Mouse (Mus musculus): Measurements from ENCODE around the gene A1cf. TPM values are rescaled to one million over a fixed set of nuclear protein-coding genes. Genes with fewer than 3 reads are reported as not detected.

A1cf gene
- polyA plus RNA-seq, 1 experiment from 2014 or later: 11.1 TPM

GRCm38 (mm10) chr19:31920357-31920756 is 51.8 kb downstream of the A1cf start:
- Histone ChIP-seq H3K9ac (ENCODE audit: low read depth, low read length) (no peak overlapping the region), H3K27ac (ENCODE audit: low read length) (no peak overlapping the region), H3K4me2 (ENCODE audit: low read depth, low read length) (no peak overlapping the region), H3K4me3 (ENCODE audit: low read depth, low read length) (no peak overlapping the region), H3K27me3 (ENCODE audit: control insufficient read depth, insufficient read depth, low read depth, low read length) (no peaks in the 10 kb centered on the region), H3K36me3 (ENCODE audit: control insufficient read depth, insufficient read depth) (no peaks in the 10 kb centered on the region), H3K9me3 (replicated peaks; ENCODE audit: control insufficient read depth, low read length) (no peaks in the 10 kb centered on the region), H3K4me1 (ENCODE audit: control insufficient read depth, low read depth, low read length) (no peaks in the 10 kb centered on the region)
- ATAC-seq (ENCODE audit: low read depth): no peak
- WGBS (ENCODE audit: insufficient replicate concordance): 75% methylated on average over 4 of the region's 4 CpGs

DNA sequence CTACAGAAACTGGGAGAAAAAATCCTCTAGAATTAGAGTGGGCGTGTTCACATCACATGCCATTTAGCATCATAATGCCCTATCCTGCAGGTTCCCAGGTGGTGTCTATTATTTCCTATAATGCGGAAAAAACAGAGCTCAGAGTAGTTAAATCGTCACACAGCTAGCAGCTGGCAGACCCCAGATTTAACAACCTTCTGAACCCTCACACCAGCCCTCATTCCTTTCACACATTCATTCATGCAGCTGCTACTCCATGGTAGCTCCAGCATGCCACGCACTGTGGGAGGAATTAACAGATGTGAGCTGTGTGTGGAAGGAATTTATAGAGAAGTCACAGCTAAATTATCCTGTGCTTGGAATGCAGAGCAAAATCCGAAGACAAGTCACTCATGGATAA is 53.3 kb downstream of the A1cf start:
- H3K9me3 ChIP-seq (replicated peaks; ENCODE audit: control insufficient read depth, low read length): no peaks in the 10 kb centered on the region
- no peak overlapping the region for H3K4me3 ChIP-seq (ENCODE audit: low read depth, low read length)
- 58% methylated on average over 5 of the region's 5 CpGs for WGBS (ENCODE audit: insufficient replicate concordance)
- H3K4me1 ChIP-seq (ENCODE audit: control insufficient read depth, low read depth, low read length): no peaks in the 10 kb centered on the region
- no peak overlapping the region for H3K27ac ChIP-seq (ENCODE audit: low read length)
- no peak overlapping the region for H3K4me2 ChIP-seq (ENCODE audit: low read depth, low read length)
- ATAC-seq (ENCODE audit: low read depth): no peak
- H3K36me3 ChIP-seq (ENCODE audit: control insufficient read depth, insufficient read depth): no peaks in the 10 kb centered on the region
- H3K9ac ChIP-seq (ENCODE audit: low read depth, low read length): no peak overlapping the region
- H3K27me3 ChIP-seq (ENCODE audit: control insufficient read depth, insufficient read depth, low read depth, low read length): no peaks in the 10 kb centered on the region

GRCm38 (mm10) chr19:31923615-31924352 is 55.2 kb downstream of the A1cf start:
- Histone ChIP-seq H3K9ac (ENCODE audit: low read depth, low read length) (no peak overlapping the region), H3K4me1 (ENCODE audit: control insufficient read depth, low read depth, low read length) (no peaks in the 10 kb centered on the region), H3K36me3 (ENCODE audit: control insufficient read depth, insufficient read depth) (no peaks in the 10 kb centered on the region), H3K27me3 (ENCODE audit: control insufficient read depth, insufficient read depth, low read depth, low read length) (no peaks in the 10 kb centered on the region), H3K9me3 (replicated peaks; ENCODE audit: control insufficient read depth, low read length) (no peaks in the 10 kb centered on the region), H3K4me3 (ENCODE audit: low read depth, low read length) (no peak overlapping the region), H3K4me2 (ENCODE audit: low read depth, low read length) (no peak overlapping the region), H3K27ac (ENCODE audit: low read length) (no peak overlapping the region)
- no peak for ATAC-seq (ENCODE audit: low read depth)
- 57% methylated on average over 6 of the region's 6 CpGs for WGBS (ENCODE audit: insufficient replicate concordance)

DNA sequence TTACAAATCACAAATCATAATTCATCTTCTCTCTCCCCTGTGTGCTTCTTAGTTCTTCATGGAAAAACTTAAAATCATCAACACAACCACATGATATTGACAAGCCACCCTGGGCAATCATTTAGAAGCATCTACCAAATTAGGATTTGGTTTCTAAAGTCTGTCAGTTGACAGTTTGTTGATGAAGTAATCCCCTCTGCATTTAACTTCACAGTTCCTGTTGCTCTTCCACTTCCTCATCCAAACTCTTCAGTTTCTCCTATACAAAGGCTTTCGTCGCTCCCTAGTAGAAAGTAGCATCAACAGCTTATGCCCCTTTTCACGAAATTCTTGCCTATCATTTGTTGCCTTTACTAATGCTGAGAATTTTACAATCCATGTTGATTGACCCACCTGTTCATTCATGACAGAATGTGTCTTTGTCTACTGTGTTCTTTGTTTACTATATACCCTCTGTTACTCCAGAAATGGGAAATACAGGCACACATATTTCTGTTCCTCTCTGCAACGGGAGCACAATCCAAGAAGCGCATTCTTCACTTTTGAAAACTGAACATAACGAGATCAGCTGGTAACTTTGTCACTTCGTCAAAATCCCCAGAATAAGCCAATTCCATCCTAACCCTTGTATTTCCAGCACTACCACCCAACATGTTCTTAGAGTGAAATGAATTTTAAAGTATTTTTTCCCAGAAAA is 82.4 kb downstream of the A1cf start:
- Histone ChIP-seq H3K4me2 (ENCODE audit: low read depth, low read length) (no peak overlapping the region), H3K4me3 (ENCODE audit: low read depth, low read length) (no peak overlapping the region), H3K9ac (ENCODE audit: low read depth, low read length) (no peak overlapping the region), H3K9me3 (replicated peaks; ENCODE audit: control insufficient read depth, low read length) (no peaks in the 10 kb centered on the region), H3K27ac (ENCODE audit: low read length) (no peak overlapping the region; the same call in 1 of the 2 replicates), H3K27me3 (ENCODE audit: control insufficient read depth, insufficient read depth, low read depth, low read length) (no peaks in the 10 kb centered on the region), H3K4me1 (ENCODE audit: control insufficient read depth, low read depth, low read length) (no peaks in the 10 kb centered on the region), H3K36me3 (ENCODE audit: control insufficient read depth, insufficient read depth) (no peaks in the 10 kb centered on the region; the same call in 1 of the 2 replicates)
- WGBS (ENCODE audit: insufficient replicate concordance): 33% methylated on average over 7 of the region's 7 CpGs
- no peak for ATAC-seq (ENCODE audit: low read depth)

GRCm38 (mm10) chr19:31953799-31954198 is 85.2 kb downstream of the A1cf start:
- H3K27ac ChIP-seq (ENCODE audit: low read length): no peak overlapping the region
- 51% methylated on average over 2 of the region's 2 CpGs for WGBS (ENCODE audit: insufficient replicate concordance)
- H3K9ac ChIP-seq (ENCODE audit: low read depth, low read length): no peak overlapping the region
- H3K4me1 ChIP-seq (ENCODE audit: control insufficient read depth, low read depth, low read length): no peaks in the 10 kb centered on the region
- H3K9me3 ChIP-seq (replicated peaks; ENCODE audit: control insufficient read depth, low read length): no peaks in the 10 kb centered on the region
- no peak overlapping the region for H3K4me3 ChIP-seq (ENCODE audit: low read depth, low read length)
- no peaks in the 10 kb centered on the region for H3K27me3 ChIP-seq (ENCODE audit: control insufficient read depth, insufficient read depth, low read depth, low read length)
- no peak overlapping the region for H3K4me2 ChIP-seq (ENCODE audit: low read depth, low read length)
- H3K36me3 ChIP-seq (ENCODE audit: control insufficient read depth, insufficient read depth): no peaks in the 10 kb centered on the region
- ATAC-seq (ENCODE audit: low read depth): no peak

DNA sequence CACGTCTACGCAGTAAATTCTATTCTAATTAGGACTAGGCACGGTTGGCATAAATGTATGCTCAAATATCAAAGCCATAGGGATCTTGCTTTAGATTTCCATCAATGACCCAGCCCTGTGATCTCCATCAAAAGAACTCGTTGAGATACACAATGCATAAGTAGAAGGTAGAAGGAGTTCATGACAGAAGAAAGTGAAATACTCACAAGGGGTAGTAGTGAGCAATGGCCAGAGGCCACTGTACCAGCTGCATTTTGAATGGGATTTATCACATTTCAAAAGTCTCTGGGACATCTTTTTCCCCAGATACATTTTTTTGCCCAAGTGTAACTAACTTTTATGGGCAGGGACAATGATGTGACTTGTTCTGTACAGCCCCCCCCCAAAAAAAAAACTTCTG is 85.7 kb downstream of the A1cf start:
- Histone ChIP-seq H3K27ac (ENCODE audit: low read length) (no peak overlapping the region), H3K4me3 (ENCODE audit: low read depth, low read length) (no peak overlapping the region), H3K4me2 (ENCODE audit: low read depth, low read length) (no peak overlapping the region), H3K9ac (ENCODE audit: low read depth, low read length) (no peak overlapping the region), H3K27me3 (ENCODE audit: control insufficient read depth, insufficient read depth, low read depth, low read length) (no peaks in the 10 kb centered on the region), H3K4me1 (ENCODE audit: control insufficient read depth, low read depth, low read length) (no peaks in the 10 kb centered on the region), H3K9me3 (replicated peaks; ENCODE audit: control insufficient read depth, low read length) (no peaks in the 10 kb centered on the region), H3K36me3 (ENCODE audit: control insufficient read depth, insufficient read depth) (no peaks in the 10 kb centered on the region)
- ATAC-seq (ENCODE audit: low read depth): no peak
- WGBS (ENCODE audit: insufficient replicate concordance): 68% methylated on average over 4 of the region's 4 CpGs

GRCm38 (mm10) chr19:31954696-31955095 is 86.1 kb downstream of the A1cf start:
- Histone ChIP-seq H3K36me3 (ENCODE audit: control insufficient read depth, insufficient read depth) (no peaks in the 10 kb centered on the region), H3K4me3 (ENCODE audit: low read depth, low read length) (no peak overlapping the region), H3K27ac (ENCODE audit: low read length) (no peak overlapping the region), H3K9ac (ENCODE audit: low read depth, low read length) (no peak overlapping the region), H3K4me1 (ENCODE audit: control insufficient read depth, low read depth, low read length) (no peaks in the 10 kb centered on the region), H3K27me3 (ENCODE audit: control insufficient read depth, insufficient read depth, low read depth, low read length) (no peaks in the 10 kb centered on the region), H3K9me3 (replicated peaks; ENCODE audit: control insufficient read depth, low read length) (no peaks in the 10 kb centered on the region), H3K4me2 (ENCODE audit: low read depth, low read length) (no peak overlapping the region)
- WGBS (ENCODE audit: insufficient replicate concordance): 63% methylated on average over 4 of the region's 4 CpGs
- ATAC-seq (ENCODE audit: low read depth): no peak; the same call in 1 of the 2 replicates

DNA sequence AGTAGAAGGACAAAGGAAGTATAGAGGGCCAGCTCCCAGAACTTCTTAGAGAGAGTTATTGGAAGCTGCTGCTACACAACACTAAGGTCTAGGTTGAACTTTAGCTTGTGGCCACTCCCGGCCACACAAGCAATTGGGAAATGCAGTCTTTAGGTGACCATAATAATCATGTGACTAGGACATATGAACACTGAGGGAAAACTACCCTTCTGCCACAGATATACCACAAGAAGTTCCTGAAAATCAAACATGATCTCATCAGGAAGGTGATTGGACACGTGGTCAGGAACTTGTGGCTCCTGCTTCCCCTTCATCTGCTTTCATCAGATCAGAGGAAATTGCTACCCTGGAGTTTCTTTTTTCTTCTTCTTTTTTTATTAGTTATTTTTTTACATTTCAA is 87.8 kb downstream of the A1cf start:
- no peak overlapping the region for H3K4me3 ChIP-seq (ENCODE audit: low read depth, low read length)
- no peak overlapping the region for H3K27ac ChIP-seq (ENCODE audit: low read length)
- H3K36me3 ChIP-seq (ENCODE audit: control insufficient read depth, insufficient read depth): no peaks in the 10 kb centered on the region
- ATAC-seq (ENCODE audit: low read depth): no peak
- no peaks in the 10 kb centered on the region for H3K4me1 ChIP-seq (ENCODE audit: control insufficient read depth, low read depth, low read length)
- no peak overlapping the region for H3K4me2 ChIP-seq (ENCODE audit: low read depth, low read length)
- WGBS (ENCODE audit: insufficient replicate concordance): 15% methylated on average over 2 of the region's 2 CpGs
- H3K27me3 ChIP-seq (ENCODE audit: control insufficient read depth, insufficient read depth, low read depth, low read length): no peaks in the 10 kb centered on the region
- no peak overlapping the region for H3K9ac ChIP-seq (ENCODE audit: low read depth, low read length)
- no peaks in the 10 kb centered on the region for H3K9me3 ChIP-seq (replicated peaks; ENCODE audit: control insufficient read depth, low read length)

DNA sequence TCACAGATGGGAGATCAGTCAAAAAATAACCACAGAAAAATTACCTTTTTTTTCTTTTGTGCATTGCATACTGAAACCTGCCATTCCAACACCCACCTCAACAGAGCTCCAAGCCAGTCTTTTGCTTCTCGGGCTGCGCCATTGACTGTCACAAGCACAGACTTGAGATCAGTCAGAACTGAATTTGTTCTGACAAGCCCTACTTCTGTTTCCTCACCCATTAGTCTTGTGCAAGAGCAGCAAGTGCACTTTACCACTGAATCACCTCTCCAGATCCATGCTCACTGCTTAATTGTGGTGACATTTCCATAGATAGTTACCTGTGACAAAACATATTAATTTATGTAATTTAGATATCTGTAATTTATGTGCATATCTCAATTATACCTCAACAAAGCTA is 91.9 kb downstream of the A1cf start:
- H3K27ac ChIP-seq (ENCODE audit: low read length): no peak overlapping the region
- H3K36me3 ChIP-seq (ENCODE audit: control insufficient read depth, insufficient read depth): no peaks in the 10 kb centered on the region
- ATAC-seq (ENCODE audit: low read depth): no peak
- H3K9ac ChIP-seq (ENCODE audit: low read depth, low read length): no peak overlapping the region
- no peaks in the 10 kb centered on the region for H3K9me3 ChIP-seq (replicated peaks; ENCODE audit: control insufficient read depth, low read length)
- H3K4me3 ChIP-seq (ENCODE audit: low read depth, low read length): no peak overlapping the region
- H3K4me2 ChIP-seq (ENCODE audit: low read depth, low read length): no peak overlapping the region
- H3K4me1 ChIP-seq (ENCODE audit: control insufficient read depth, low read depth, low read length): no peaks in the 10 kb centered on the region
- H3K27me3 ChIP-seq (ENCODE audit: control insufficient read depth, insufficient read depth, low read depth, low read length): no peaks in the 10 kb centered on the region
- WGBS (ENCODE audit: insufficient replicate concordance): 59% methylated on average over 2 of the region's 2 CpGs

Measured in liver, embryonic 16.5 days (tissue).